Mouse (Mus musculus) liver, postnatal 0 days (tissue): ENCODE results near the gene Hist1h2ap.
"Not testable (repeated sequence)": the region's sequence is repeated elsewhere in the genome, so short reads cannot be mapped to it uniquely, and the experiment has no call there.

Source experiments
- CTCF ChIP-seq: sonication (generic); IDR thresholded peaks from 2 replicates; pipeline ENCODE4 v1.5.1; 2016; ENCODE audit warnings: antibody characterized with exemption, low read depth
- EP300 ChIP-seq: IDR thresholded peaks from 2 replicates; pipeline ENCODE4 v1.6.1; 2016; ENCODE audit warnings: antibody characterized with exemption, low read depth, mild to moderate bottlenecking

DNA sequence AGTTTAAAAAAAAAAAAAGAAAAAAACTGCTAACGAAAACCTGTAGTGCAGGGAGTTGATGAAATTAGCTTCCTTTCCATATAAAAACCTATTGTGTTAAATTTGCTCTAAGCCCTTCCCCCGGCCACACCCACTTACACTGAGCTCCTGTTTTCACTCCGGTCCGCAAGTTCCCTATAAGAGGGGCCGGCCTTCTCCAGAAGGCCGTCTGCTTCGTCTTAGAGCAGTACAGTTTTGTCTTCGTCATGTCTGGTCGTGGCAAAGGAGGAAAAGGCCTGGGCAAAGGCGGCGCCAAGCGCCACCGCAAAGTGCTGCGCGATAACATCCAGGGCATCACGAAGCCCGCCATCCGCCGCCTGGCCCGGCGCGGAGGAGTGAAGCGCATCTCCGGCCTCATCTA lies 21.8 kb downstream of the Hist1h2ap start, which contains the start of gene Hist1h4m:
- not testable (repeated sequence) for TF ChIP-seq CTCF, EP300
